ENCODE assay signal across 14 mouse cellular contexts in genomic region chrX:94343638-94344037, GRCm38 (mm10). TPM values are rescaled to one million over a fixed set of nuclear protein-coding genes. Genes with fewer than 3 reads are reported as not detected.
"Had no signal": no experiment of that assay in that cellular context is flagged by ENCODE, and none has a peak within 500 bp of the region (broad histone marks: within the 10 kb centered on the region; RNA-seq: fewer than 3 reads in every experiment).

No protein-coding gene starts in this region.

RNA-seq across cellular contexts. Expression of gene Fam90a1b, which starts 22.9 kb away (rescaled TPM):
- total RNA-seq: gastrocnemius, adult 18-20 months; gastrocnemius, adult 2 months; gastrocnemius, adult 8-10 months; gastrocnemius, postnatal 14 days; gastrocnemius, postnatal 25 days; gastrocnemius, postnatal 36 days; granulocyte monocyte progenitor cell, adult 5-6 weeks; heart, adult 18-20 months; heart, adult 2 months; heart, adult 8-10 months had no signal
- polyA plus RNA-seq: embryonic facial prominence, embryonic 11.5 days; embryonic facial prominence, embryonic 14.5 days; embryonic facial prominence, embryonic 15.5 days; erythroblast, embryonic 14.5 days; heart, adult 2 months had no signal
